Mouse (Mus musculus) brain, embryonic 14.5 days (tissue): Measurements from ENCODE around the gene Kcnma1.

Experiments used
- CTCF ChIP-seq: fragments of 200-500 bp; IDR thresholded peaks from 2 replicates; pipeline ENCODE4 v1.5.1; 2012; ENCODE audit warnings: inconsistent platforms, mild to moderate bottlenecking, moderate library complexity, borderline replicate concordance; ENCODE audit not compliant: insufficient read depth, insufficient read length; ENCODE audit errors: extremely low read depth
- POLR2A ChIP-seq: fragments of 200-500 bp; IDR thresholded peaks from 2 replicates; pipeline ENCODE4 v1.6.1; 2012; ENCODE audit warnings: mild to moderate bottlenecking, inconsistent platforms, borderline replicate concordance; ENCODE audit not compliant: poor library complexity, insufficient read depth, insufficient read length, severe bottlenecking; ENCODE audit errors: extremely low read depth

DNA sequence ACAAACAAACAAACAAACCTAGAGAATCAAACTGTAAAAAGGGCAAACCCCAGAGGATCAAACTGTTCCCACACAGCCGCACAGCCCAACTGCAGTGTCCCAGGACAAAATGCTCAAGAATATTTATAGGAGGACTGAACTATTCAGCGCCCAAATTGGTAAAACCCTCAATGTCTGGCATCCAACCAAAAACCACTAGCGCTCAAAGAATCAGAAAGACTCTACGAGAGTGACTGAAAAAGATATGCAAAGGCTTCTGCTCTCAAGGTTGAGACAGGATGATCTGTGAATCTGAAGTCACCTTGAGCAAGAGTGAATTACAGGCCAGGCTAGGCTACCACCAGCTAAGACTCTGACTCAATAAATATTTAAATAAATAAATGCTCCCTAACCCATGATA, 167.6 kb downstream of the Kcnma1 start:
- TF ChIP-seq CTCF (no peak), POLR2A (no peak)
